Mouse (Mus musculus) heart, embryonic 15.5 days (tissue): ENCODE results near the gene B4galnt3. TPM values are rescaled to one million over a fixed set of nuclear protein-coding genes. Genes with fewer than 3 reads are reported as not detected.
A peak's percentile ranks its signal among the peaks of the same experiment; 100 is the strongest.

Experiments
- ATAC-seq: fragments of 200-750 bp; cut with Nextera tagmentation; replicated peaks from 2 replicates; pipeline ENCODE4 v1.8.0; 2017; ENCODE audit warnings: low read depth, moderate TSS enrichment; ENCODE audit not compliant: insufficient number of reproducible peaks, insufficient read depth, low FRiP score
- H3K27ac ChIP-seq: fragments of 300-500 bp; sonication (generic); 2 replicates; pipeline ENCODE4 v1.5.1; 2015; ENCODE audit warnings: mild to moderate bottlenecking, inconsistent platforms
- H3K27me3 ChIP-seq: fragments of 300-500 bp; sonication (generic); 2 replicates; pipeline ENCODE4 v1.6.1; 2015; ENCODE audit warnings: inconsistent platforms
- H3K36me3 ChIP-seq: fragments of 300-500 bp; sonication (generic); 2 replicates; pipeline ENCODE4 v1.6.1; 2015; ENCODE audit warnings: mild to moderate bottlenecking, inconsistent platforms
- H3K4me1 ChIP-seq: fragments of 300-500 bp; sonication (generic); replicated peaks from 2 replicates; pipeline ENCODE4 v1.6.1; 2015; ENCODE audit warnings: inconsistent platforms
- H3K4me2 ChIP-seq: fragments of 300-500 bp; sonication (generic); 2 replicates; pipeline ENCODE4 v1.6.1; 2015; ENCODE audit warnings: inconsistent platforms, mild to moderate bottlenecking, moderate library complexity
- H3K4me3 ChIP-seq: fragments of 300-500 bp; sonication (generic); 2 replicates; pipeline ENCODE4 v1.5.1; 2015; ENCODE audit warnings: mild to moderate bottlenecking, inconsistent platforms
- H3K9ac ChIP-seq: fragments of 300-500 bp; sonication (generic); 2 replicates; pipeline ENCODE4 v1.6.1; 2015; ENCODE audit warnings: mild to moderate bottlenecking, inconsistent platforms
- H3K9me3 ChIP-seq: fragments of 300-500 bp; sonication (generic); replicated peaks from 2 replicates; pipeline ENCODE4 v1.6.1; 2016; ENCODE audit warnings: inconsistent platforms
- WGBS: fragments of 180-500 bp; shearing (Covaris S2); methylation state at CpG from one replicate; pipeline ENCODE4 v1.1.7; 2015; ENCODE audit warnings: mixed read lengths; 5-methylcytosine and 5-hydroxymethylcytosine counted together
- polyA plus RNA-seq: library from polyadenylated mRNA; unstranded; fragments of >200 nt; fragmentation: Nextera tagmentation; extraction: Ambion mirVana; gene quantifications from 2 replicates; pipeline ENCODE4 v1.2.1, GENCODE M21; 2015

B4galnt3 gene
- 0.34 and 0.41 TPM in 2 replicates for polyA plus RNA-seq

- under 1% methylated on average over 79 of the region's 79 CpGs for WGBS
- Histone ChIP-seq H3K9ac (peak within 1 kb of the TSS; percentile 46), H3K4me3 (peak within 1 kb of the TSS; percentile 70), H3K27me3 (peaks cover 34% of the 10 kb centered on the region), H3K27ac (no peak within 1 kb of the TSS), H3K4me2 (peak within 1 kb of the TSS; percentile 99), H3K36me3 (no peaks in the 10 kb centered on the region), H3K9me3 (no peaks in the 10 kb centered on the region), H3K4me1 (peaks cover 9% of the 10 kb centered on the region)
- peak; percentile 62 for ATAC-seq
These were observed at the start of gene B4galnt3, which contains the start of gene D330020A13Rik for GRCm38 (mm10) chr6:120294056-120294784. B4galnt3 (minus strand) TSS chr6:120294559. D330020A13Rik (plus strand) TSS chr6:120294364.

DNA sequence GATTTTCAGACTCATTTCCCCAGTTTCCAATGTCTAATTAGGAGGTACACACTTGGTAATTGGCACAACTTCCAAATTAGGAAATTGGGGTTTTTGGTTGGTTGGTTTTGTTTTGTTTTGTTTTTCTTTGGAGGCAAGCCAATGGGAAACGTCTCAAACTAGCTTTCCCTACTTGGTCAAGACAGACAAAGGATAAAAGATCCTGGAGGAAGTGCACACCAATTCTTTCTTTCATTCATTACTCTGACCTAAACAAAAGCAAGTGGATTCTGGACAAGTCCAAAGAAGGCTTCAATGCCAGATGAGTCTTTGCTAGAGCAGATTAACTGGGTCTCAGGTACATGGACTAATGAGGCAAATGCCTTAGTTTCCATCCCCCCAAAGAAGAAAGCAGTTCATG is 49.6 kb upstream of the B4galnt3 start:
- Histone ChIP-seq H3K36me3 (peaks cover 63% of the 10 kb centered on the region), H3K4me1 (no peaks in the 10 kb centered on the region)
- WGBS: 56% methylated on average over 1 of the region's 1 CpGs

DNA sequence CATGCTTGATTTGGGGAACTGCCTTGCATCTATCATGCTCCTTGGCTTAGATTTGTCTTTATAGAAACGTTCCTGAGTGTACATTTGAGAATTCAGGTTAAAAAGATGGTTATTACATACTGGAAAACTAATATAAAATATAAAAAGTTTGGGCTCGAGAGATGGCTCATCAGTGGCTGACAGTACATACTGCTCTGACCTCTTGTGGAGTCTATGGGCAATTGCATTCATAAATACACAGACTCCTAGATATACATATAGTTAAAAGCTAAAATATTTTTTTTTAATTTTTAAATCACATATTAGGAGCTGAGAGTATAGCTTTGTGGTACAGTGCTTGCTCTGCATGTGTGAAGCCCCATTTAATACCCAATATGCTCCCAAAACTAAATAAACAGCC is 38.0 kb upstream of the B4galnt3 start:
- no peaks in the 10 kb centered on the region for H3K9me3 ChIP-seq
- no peak overlapping the region for H3K4me3 ChIP-seq
- H3K27ac ChIP-seq: no peak overlapping the region
- H3K4me1 ChIP-seq: no peaks in the 10 kb centered on the region
- WGBS: 75% methylated on average over 2 of the region's 2 CpGs
- no peaks in the 10 kb centered on the region for H3K27me3 ChIP-seq
- no peak overlapping the region for H3K4me2 ChIP-seq
- peaks cover 77% of the 10 kb centered on the region for H3K36me3 ChIP-seq
- H3K9ac ChIP-seq: no peak overlapping the region
- ATAC-seq: no peak

More for the DNA sequence above, 49.6 kb upstream of the B4galnt3 start:
- Histone ChIP-seq H3K9me3 (no peaks in the 10 kb centered on the region), H3K4me2 (no peak overlapping the region), H3K27me3 (no peaks in the 10 kb centered on the region), H3K27ac (no peak overlapping the region), H3K9ac (no peak overlapping the region), H3K4me3 (no peak overlapping the region)
- no peak for ATAC-seq

DNA sequence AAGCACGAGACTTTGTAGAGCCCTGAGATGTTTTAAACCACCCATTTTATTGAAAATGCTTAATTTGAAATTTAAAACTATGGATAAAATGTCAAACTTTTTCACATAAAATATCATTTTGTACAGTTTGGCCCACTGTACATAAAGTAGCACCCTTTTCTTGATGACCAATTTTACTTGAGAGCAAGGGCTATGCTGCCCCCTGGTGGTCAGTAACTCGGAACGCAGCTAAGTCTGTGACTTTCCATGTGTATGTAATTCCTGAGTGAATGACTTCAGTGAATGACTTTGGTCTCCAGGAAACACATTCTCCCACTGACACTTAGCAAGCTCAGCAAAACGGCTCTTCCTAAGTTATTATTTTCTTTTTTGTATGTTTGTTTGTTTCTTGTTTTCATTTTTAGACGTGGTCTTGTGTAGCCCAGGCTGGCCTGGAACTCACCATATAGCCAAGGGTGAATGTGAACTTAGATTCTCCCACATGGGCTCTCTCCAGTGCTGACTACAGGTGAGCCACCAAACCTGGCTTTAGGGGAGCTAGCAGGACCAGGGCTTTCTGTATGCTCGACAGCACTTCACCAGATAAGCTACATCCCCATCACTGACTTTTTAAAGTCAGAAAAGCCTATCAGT is 30.1 kb upstream of the B4galnt3 start:
- Histone ChIP-seq H3K27me3 (no peaks in the 10 kb centered on the region), H3K4me2 (no peak overlapping the region), H3K9me3 (no peaks in the 10 kb centered on the region), H3K36me3 (peaks cover 24% of the 10 kb centered on the region), H3K27ac (no peak overlapping the region), H3K9ac (no peak overlapping the region), H3K4me1 (no peaks in the 10 kb centered on the region), H3K4me3 (no peak overlapping the region)
- WGBS: 31% methylated on average over 6 of the region's 6 CpGs
- no peak for ATAC-seq

- H3K27ac ChIP-seq: no peak overlapping the region
- H3K4me3 ChIP-seq: no peak overlapping the region
- no peak overlapping the region for H3K4me2 ChIP-seq
- no peaks in the 10 kb centered on the region for H3K9me3 ChIP-seq
- H3K9ac ChIP-seq: no peak overlapping the region
- H3K4me1 ChIP-seq: no peaks in the 10 kb centered on the region
- H3K27me3 ChIP-seq: no peaks in the 10 kb centered on the region
- peaks cover 9% of the 10 kb centered on the region; the same call in 1 of the 2 replicates for H3K36me3 ChIP-seq
- ATAC-seq: no peak
- WGBS: 65% methylated on average over 2 of the region's 2 CpGs
These were observed 26.0 kb upstream of the B4galnt3 start for GRCm38 (mm10) chr6:120320369-120320768.

GRCm38 (mm10) chr6:120319129-120319528 is 24.8 kb upstream of the B4galnt3 start:
- Histone ChIP-seq H3K4me2 (no peak overlapping the region), H3K27ac (no peak overlapping the region), H3K36me3 (no peaks in the 10 kb centered on the region), H3K9ac (no peak overlapping the region), H3K9me3 (no peaks in the 10 kb centered on the region), H3K4me1 (no peaks in the 10 kb centered on the region), H3K4me3 (no peak overlapping the region), H3K27me3 (no peaks in the 10 kb centered on the region)
- WGBS: 82% methylated on average over 9 of the region's 9 CpGs
- ATAC-seq: no peak

GRCm38 (mm10) chr6:120318303-120318940 is 24.1 kb upstream of the B4galnt3 start:
- Histone ChIP-seq H3K9me3 (no peaks in the 10 kb centered on the region), H3K4me1 (no peaks in the 10 kb centered on the region), H3K4me2 (no peak overlapping the region), H3K27me3 (no peaks in the 10 kb centered on the region), H3K36me3 (no peaks in the 10 kb centered on the region), H3K4me3 (no peak overlapping the region), H3K9ac (no peak overlapping the region), H3K27ac (no peak overlapping the region)
- WGBS: 76% methylated on average over 11 of the region's 11 CpGs
- no peak for ATAC-seq

- 72% methylated on average over 5 of the region's 5 CpGs for WGBS
- H3K9me3 ChIP-seq: no peaks in the 10 kb centered on the region
- no peak for ATAC-seq
- H3K4me2 ChIP-seq: no peak overlapping the region
- no peak overlapping the region for H3K9ac ChIP-seq
- H3K27me3 ChIP-seq: no peaks in the 10 kb centered on the region
- no peak overlapping the region for H3K4me3 ChIP-seq
- no peaks in the 10 kb centered on the region for H3K36me3 ChIP-seq
- H3K4me1 ChIP-seq: peaks cover 11% of the 10 kb centered on the region
- H3K27ac ChIP-seq: no peak overlapping the region
These were observed 18.1 kb upstream of the B4galnt3 start for GRCm38 (mm10) chr6:120312443-120312842.

DNA sequence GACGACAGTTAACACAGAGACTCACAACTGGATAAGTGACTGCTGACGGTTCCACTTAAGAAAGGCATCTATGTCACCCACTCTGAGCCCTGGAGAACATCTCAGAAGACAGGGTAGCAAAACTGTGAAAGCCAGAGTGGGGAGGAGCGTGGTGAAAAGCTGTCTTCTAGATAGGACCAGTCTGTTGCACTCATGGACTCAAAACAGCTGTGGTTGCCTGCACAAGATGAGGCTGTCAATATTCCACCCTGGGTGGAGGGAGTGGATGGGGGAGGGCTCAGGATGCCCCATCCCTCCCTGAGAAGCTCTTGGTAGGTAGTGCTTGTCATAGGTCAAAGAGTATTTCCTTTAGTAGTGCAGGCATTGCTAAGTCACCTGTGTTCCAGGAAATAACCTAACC is 15.4 kb upstream of the B4galnt3 start:
- WGBS: 18% methylated on average over 3 of the region's 3 CpGs
- H3K27ac ChIP-seq: peak overlapping the region; percentile 25; the same call in 1 of the 2 replicates
- H3K4me1 ChIP-seq: peaks cover 18% of the 10 kb centered on the region
- no peak overlapping the region for H3K4me3 ChIP-seq
- peak overlapping the region; percentile 40 for H3K4me2 ChIP-seq
- no peaks in the 10 kb centered on the region for H3K36me3 ChIP-seq
- no peaks in the 10 kb centered on the region for H3K27me3 ChIP-seq
- H3K9ac ChIP-seq: no peak overlapping the region
- no peaks in the 10 kb centered on the region for H3K9me3 ChIP-seq
- peak; percentile 57; the same call in 1 of the 2 replicates for ATAC-seq

DNA sequence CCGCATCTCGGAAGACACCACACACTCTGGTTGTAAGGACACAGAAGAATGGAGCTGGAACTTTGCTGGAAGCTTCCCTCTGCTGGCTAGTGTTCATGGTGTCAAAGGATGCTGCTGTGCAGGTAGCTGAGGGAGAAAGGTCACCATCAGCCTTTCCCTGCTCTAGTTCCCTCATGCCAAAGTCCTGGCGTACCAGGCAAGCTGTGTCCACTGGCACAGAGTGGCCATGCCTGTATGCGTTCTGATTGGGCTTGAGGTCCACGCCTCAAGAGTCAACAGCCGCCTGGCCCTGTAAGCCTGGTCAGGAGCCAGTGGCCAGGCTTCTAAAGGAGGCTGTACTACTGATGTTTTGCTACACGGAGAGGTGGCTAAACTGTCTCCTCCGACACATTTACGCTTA is 15.0 kb upstream of the B4galnt3 start:
- no peaks in the 10 kb centered on the region for H3K36me3 ChIP-seq
- no peak overlapping the region for H3K9ac ChIP-seq
- H3K27ac ChIP-seq: peak overlapping the region; percentile 25; the same call in 1 of the 2 replicates
- 45% methylated on average over 9 of the region's 9 CpGs for WGBS
- ATAC-seq: no peak
- H3K4me1 ChIP-seq: peaks cover 18% of the 10 kb centered on the region
- H3K9me3 ChIP-seq: no peaks in the 10 kb centered on the region
- H3K4me3 ChIP-seq: no peak overlapping the region
- no peaks in the 10 kb centered on the region for H3K27me3 ChIP-seq
- peak overlapping the region; percentile 40 for H3K4me2 ChIP-seq

- Histone ChIP-seq H3K27me3 (0 out of 2 replicates have a peak, but pooled peaks cover 1% of the 10 kb centered on the region), H3K4me3 (no peak overlapping the region), H3K36me3 (no peaks in the 10 kb centered on the region), H3K9ac (no peak overlapping the region), H3K9me3 (no peaks in the 10 kb centered on the region), H3K27ac (no peak overlapping the region), H3K4me2 (no peak overlapping the region), H3K4me1 (peaks cover 18% of the 10 kb centered on the region)
- 68% methylated on average over 3 of the region's 3 CpGs for WGBS
- no peak for ATAC-seq
These were observed 12.7 kb upstream of the B4galnt3 start for GRCm38 (mm10) chr6:120306859-120307594.
